Mouse (Mus musculus) brain, embryonic 14.5 days (tissue): Measurements from ENCODE around the gene Sav1.

ENCODE experiments used
- CTCF ChIP-seq: fragments of 200-500 bp; IDR thresholded peaks from 2 replicates; pipeline ENCODE4 v1.5.1; 2012; ENCODE audit warnings: inconsistent platforms, mild to moderate bottlenecking, moderate library complexity, borderline replicate concordance; ENCODE audit not compliant: insufficient read depth, insufficient read length; ENCODE audit errors: extremely low read depth
- POLR2A ChIP-seq: fragments of 200-500 bp; IDR thresholded peaks from 2 replicates; pipeline ENCODE4 v1.6.1; 2012; ENCODE audit warnings: mild to moderate bottlenecking, inconsistent platforms, borderline replicate concordance; ENCODE audit not compliant: poor library complexity, insufficient read depth, insufficient read length, severe bottlenecking; ENCODE audit errors: extremely low read depth

DNA sequence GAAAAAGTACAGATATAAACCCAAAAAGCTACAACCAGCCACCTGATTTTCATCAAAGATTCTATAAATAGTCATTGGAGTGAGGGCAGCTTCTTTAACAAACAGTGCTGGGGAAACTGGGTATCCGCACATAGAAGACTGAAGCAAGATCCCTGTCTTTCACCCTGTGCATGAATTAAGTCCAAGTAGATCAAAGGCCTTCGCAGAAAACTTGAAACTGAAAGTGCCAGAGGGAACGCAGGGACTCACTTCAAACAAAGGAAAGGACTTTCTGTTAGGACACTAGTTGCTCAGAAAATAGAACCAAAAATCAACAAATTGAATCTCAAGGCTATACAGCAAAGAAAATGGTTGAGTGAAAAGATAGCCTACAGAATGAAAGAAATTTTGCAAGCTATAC, 8.6 kb upstream of the Sav1 start:
- TF ChIP-seq CTCF (no peak), POLR2A (no peak)
